Mouse (Mus musculus): ENCODE results near the gene Hist1h4c. TPM values are rescaled to one million over a fixed set of nuclear protein-coding genes. Genes with fewer than 3 reads are reported as not detected.
"Not testable (repeated sequence)": the region's sequence is repeated elsewhere in the genome, so short reads cannot be mapped to it uniquely, and the experiment has no call there.

Hist1h4c gene
- total and polyA plus RNA-seq, 2 experiments = 0.95 to 190 TPM

GRCm38 (mm10) chr13:23684295-23684945, 13.8 kb downstream of the Hist1h4c start:
- not testable (repeated sequence) for H3K36me3 ChIP-seq (ENCODE audit: control insufficient read depth, insufficient read depth, low read length); H3K27me3 ChIP-seq (ENCODE audit: control insufficient read depth, insufficient read depth, low read length); H3K79me2 ChIP-seq (ENCODE audit: control insufficient read depth, insufficient read depth, low read length)
- Histone ChIP-seq H3K27ac (replicated peaks; ENCODE audit: insufficient read depth, low read depth, low read length) (peak overlapping the region; percentile 85), H3K4me3 (ENCODE audit: insufficient read depth, low read depth, low read length) (peak overlapping the region; percentile 80), H3K4me1 (ENCODE audit: control insufficient read depth, insufficient read depth, low read length) (peaks cover 13% of the 10 kb centered on the region; the same call in 1 of the 2 replicates), H3K9ac (ENCODE audit: low read depth, low read length) (peak overlapping the region; percentile 80)
- TF ChIP-seq POLR2A (IDR thresholded peaks at IDR 0.05; ENCODE audit: extremely low read depth, insufficient read depth, low read length) = 0 out of 2 replicates have a peak, but pooled peaks have one; percentile 0
- under 1% methylated on average over 15 of the region's 37 CpGs for WGBS
- peak; percentile 81 for DNase-seq (ENCODE audit: extremely low read depth, low read depth, low spot score)

GRCm38 (mm10) chr13:23683755-23684281, 14.4 kb downstream of the Hist1h4c start, which contains the start of the genes Hist1h2ac and Hist1h2bc:
Gene Hist1h2ac (minus strand): TSS chr13:23683948.
Gene Hist1h2bc (plus strand): TSS chr13:23684199.
- no peaks in the 10 kb centered on the region for H3K27me3 ChIP-seq (ENCODE audit: control insufficient read depth, insufficient read depth, low read length)
- WGBS = under 1% methylated on average over 31 of the region's 32 CpGs
- peak; percentile 100 for DNase-seq (ENCODE audit: extremely low read depth, low read depth, low spot score)

GRCm38 (mm10) chr13:23682947-23683754, 15.1 kb downstream of the Hist1h4c start:
- Histone ChIP-seq H3K4me1 (ENCODE audit: control insufficient read depth, insufficient read depth, low read length) (peaks cover 11% of the 10 kb centered on the region; the same call in 1 of the 2 replicates), H3K4me3 (ENCODE audit: insufficient read depth, low read depth, low read length) (peak overlapping the region; percentile 89; the same call in 1 of the 2 replicates), H3K9ac (ENCODE audit: low read depth, low read length) (peak overlapping the region; percentile 87), H3K27ac (replicated peaks; ENCODE audit: insufficient read depth, low read depth, low read length) (peak overlapping the region; percentile 43; the same call in 1 of the 2 replicates)
- 16% methylated on average over 16 of the region's 30 CpGs for WGBS
- not testable (repeated sequence) for DNase-seq (ENCODE audit: extremely low read depth, low read depth, low spot score); H3K79me2 ChIP-seq (ENCODE audit: control insufficient read depth, insufficient read depth, low read length); H3K27me3 ChIP-seq (ENCODE audit: control insufficient read depth, insufficient read depth, low read length); H3K36me3 ChIP-seq (ENCODE audit: control insufficient read depth, insufficient read depth, low read length)

More at GRCm38 (mm10) chr13:23683755-23684281, 14.4 kb downstream of the Hist1h4c start, which contains the start of the genes Hist1h2ac and Hist1h2bc:
- H3K27ac ChIP-seq (replicated peaks; ENCODE audit: insufficient read depth, low read depth, low read length) = peak within 1 kb of the TSS; percentile 85
- no peaks in the 10 kb centered on the region for H3K79me2 ChIP-seq (ENCODE audit: control insufficient read depth, insufficient read depth, low read length)
- peak within 1 kb of the TSS; percentile 89 for H3K4me3 ChIP-seq (ENCODE audit: insufficient read depth, low read depth, low read length)
- no peaks in the 10 kb centered on the region for H3K36me3 ChIP-seq (ENCODE audit: control insufficient read depth, insufficient read depth, low read length)
- H3K4me1 ChIP-seq (ENCODE audit: control insufficient read depth, insufficient read depth, low read length) = peaks cover 13% of the 10 kb centered on the region; the same call in 1 of the 2 replicates
- H3K9ac ChIP-seq (ENCODE audit: low read depth, low read length) = peak within 1 kb of the TSS; percentile 87
- TF ChIP-seq CTCF (IDR thresholded peaks at IDR 0.05; ENCODE audit: low read depth, low read length) (no peak), POLR2A (IDR thresholded peaks at IDR 0.05; ENCODE audit: extremely low read depth, insufficient read depth, low read length) (0 out of 2 replicates have a peak, but pooled peaks have one; percentile 28)

GRCm38 (mm10) chr13:23682623-23682946, 15.7 kb downstream of the Hist1h4c start:
- TF ChIP-seq POLR2A (IDR thresholded peaks at IDR 0.05; ENCODE audit: extremely low read depth, insufficient read depth, low read length) (no peak), CTCF (IDR thresholded peaks at IDR 0.05; ENCODE audit: low read depth, low read length) (no peak)
- H3K4me1 ChIP-seq (ENCODE audit: control insufficient read depth, insufficient read depth, low read length) = peaks cover 10% of the 10 kb centered on the region; the same call in 1 of the 2 replicates
- no peaks in the 10 kb centered on the region for H3K27me3 ChIP-seq (ENCODE audit: control insufficient read depth, insufficient read depth, low read length)
- no peak for DNase-seq (ENCODE audit: extremely low read depth, low read depth, low spot score)
- no peak overlapping the region for H3K27ac ChIP-seq (replicated peaks; ENCODE audit: insufficient read depth, low read depth, low read length)
- 78% methylated on average over 1 of the region's 1 CpGs for WGBS
- no peak overlapping the region for H3K4me3 ChIP-seq (ENCODE audit: insufficient read depth, low read depth, low read length)
- no peaks in the 10 kb centered on the region for H3K36me3 ChIP-seq (ENCODE audit: control insufficient read depth, insufficient read depth, low read length)
- H3K79me2 ChIP-seq (ENCODE audit: control insufficient read depth, insufficient read depth, low read length) = no peaks in the 10 kb centered on the region
- H3K9ac ChIP-seq (ENCODE audit: low read depth, low read length) = no peak overlapping the region

GRCm38 (mm10) chr13:23681990-23682582, 16.2 kb downstream of the Hist1h4c start:
- no peak overlapping the region for H3K27ac ChIP-seq (replicated peaks; ENCODE audit: insufficient read depth, low read depth, low read length)
- H3K79me2 ChIP-seq (ENCODE audit: control insufficient read depth, insufficient read depth, low read length) = no peaks in the 10 kb centered on the region
- H3K4me1 ChIP-seq (ENCODE audit: control insufficient read depth, insufficient read depth, low read length) = peaks cover 5% of the 10 kb centered on the region; the same call in 1 of the 2 replicates
- TF ChIP-seq CTCF (IDR thresholded peaks at IDR 0.05; ENCODE audit: low read depth, low read length) = no peak
- TF ChIP-seq POLR2A (IDR thresholded peaks at IDR 0.05; ENCODE audit: extremely low read depth, insufficient read depth, low read length) = no peak
- DNase-seq (ENCODE audit: extremely low read depth, low read depth, low spot score) = no peak
- H3K9ac ChIP-seq (ENCODE audit: low read depth, low read length) = no peak overlapping the region
- WGBS = 92% methylated on average over 6 of the region's 6 CpGs
- no peak overlapping the region for H3K4me3 ChIP-seq (ENCODE audit: insufficient read depth, low read depth, low read length)
- H3K27me3 ChIP-seq (ENCODE audit: control insufficient read depth, insufficient read depth, low read length) = no peaks in the 10 kb centered on the region
- H3K36me3 ChIP-seq (ENCODE audit: control insufficient read depth, insufficient read depth, low read length) = no peaks in the 10 kb centered on the region

Measured in liver, adult 2 months (tissue).